Mouse (Mus musculus) left cerebral cortex, postnatal 10 days (tissue): ENCODE data around the gene Cpb2. TPM values are rescaled to one million over a fixed set of nuclear protein-coding genes. Genes with fewer than 3 reads are reported as not detected.

Source experiments
- DNase-seq, 2 experiments: peaks; one replicate each; pipeline ENCODE4 v3.0.0; 2021 to 2022; ENCODE audit warnings: low spot score in 2 of 2, mixed read lengths in 1 of 2; ENCODE audit errors: extremely low spot score in 1 of 2
- intact Hi-C: fragments of 180-260 bp; cut with DNase I; formaldehyde crosslinking; loops from one replicate; pipeline ENCODE4 v1.15.1; 2025
- total RNA-seq, 2 experiments: library from RNA; stranded (reverse); gene quantifications; 2 replicates each; pipeline ENCODE4 v1.2.3; 2021

The Cpb2 gene
- total RNA-seq, 2 experiments from 2014 or later, result not detected

DNA sequence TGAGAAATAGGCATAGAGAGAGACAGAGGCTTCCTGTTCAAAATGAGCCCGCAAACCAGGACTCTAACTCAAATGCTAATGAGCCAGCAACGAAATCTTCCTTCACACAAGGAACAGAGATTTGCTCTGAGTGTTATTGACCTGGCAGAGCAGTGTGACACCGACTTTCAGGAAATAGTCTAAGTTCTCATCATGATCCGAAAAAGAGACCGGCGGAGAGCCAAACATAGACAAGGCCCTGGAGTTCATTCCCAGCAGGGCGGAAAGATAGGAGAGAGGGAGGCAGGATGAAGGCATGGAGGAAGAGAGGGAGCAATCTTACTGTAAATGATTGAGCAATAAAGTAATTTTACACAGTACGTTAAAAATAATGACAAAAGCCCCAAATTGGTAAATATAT lies 5.0 kb upstream of the Cpb2 start:
- intact Hi-C loops, result no loop called here
- DNase-seq, result no peak

GRCm38 (mm10) chr14:75238054-75238692 lies 3.9 kb upstream of the Cpb2 start:
- no peak for DNase-seq
- intact Hi-C loops, result no loop called here

DNA sequence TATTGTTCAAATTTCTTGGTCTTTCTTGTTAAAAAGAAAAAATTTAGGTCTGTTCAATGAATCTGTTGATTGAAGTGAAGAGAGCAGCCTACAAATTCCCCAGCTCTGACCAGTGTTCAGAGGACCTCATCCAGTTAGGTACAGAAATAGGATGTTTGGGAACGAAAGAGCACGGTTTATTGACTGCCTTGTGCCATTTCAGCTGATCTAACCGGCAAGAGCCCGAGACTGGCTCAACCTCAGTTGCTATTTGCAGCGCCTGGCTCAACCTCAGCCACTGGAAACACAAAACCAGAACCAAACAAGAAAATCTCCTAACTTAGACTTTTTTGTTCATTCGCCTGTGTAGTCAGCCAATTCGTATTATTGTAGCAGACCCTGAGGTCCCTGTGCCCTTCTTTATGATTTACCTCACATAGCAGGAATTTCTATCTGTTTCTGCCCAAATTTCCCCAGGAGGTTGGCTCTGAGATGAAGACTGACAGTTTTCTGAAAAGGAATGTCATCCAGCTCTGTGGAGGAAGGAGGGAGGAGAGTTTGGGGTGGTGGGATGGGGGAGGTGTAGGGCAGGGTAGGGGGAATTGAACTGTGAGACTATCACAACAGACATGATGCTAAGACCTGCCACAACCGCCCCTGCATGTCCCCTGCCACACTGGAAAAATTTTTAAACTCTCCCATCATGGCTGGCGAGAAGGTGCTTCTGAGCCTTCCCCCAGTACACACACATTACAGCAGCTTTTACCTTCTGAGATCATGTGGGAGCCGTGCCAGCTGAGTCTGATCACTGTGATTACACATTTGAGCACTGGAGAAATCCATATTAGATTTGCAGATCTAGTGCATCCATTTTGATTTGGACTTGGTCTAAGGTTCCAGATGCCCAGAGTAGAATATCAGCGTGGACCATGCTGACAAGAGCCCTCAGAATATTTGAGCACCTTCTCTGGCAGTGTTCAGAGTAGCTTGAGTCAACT lies 4.2 kb downstream of the Cpb2 start:
- intact Hi-C loops, result no loop called here
- DNase-seq, result peak in 1 of 2 experiments; percentile 23

GRCm38 (mm10) chr14:75250432-75250831 lies 8.3 kb downstream of the Cpb2 start:
- intact Hi-C loops, result no loop called here
- DNase-seq, result no peak

DNA sequence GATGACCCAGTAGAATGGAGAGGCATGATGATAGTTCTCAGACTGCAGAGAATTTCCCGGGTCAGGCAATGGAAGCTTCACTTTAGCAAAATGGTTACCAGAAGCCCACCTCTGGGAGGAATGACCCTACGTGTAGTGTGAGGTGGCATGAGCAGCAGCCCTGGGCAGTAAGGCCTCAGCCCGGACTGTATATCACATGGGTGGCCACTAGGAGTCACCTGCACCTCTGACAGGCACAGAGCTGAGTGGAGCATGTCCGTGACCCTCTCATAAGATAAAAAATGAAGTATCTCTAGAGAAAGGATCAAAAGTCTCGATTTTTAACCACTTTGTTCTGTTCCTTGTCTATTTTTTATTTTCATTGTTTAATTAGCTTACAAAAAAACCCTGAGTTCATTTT lies 14.4 kb downstream of the Cpb2 start:
- no peak for DNase-seq
- intact Hi-C loops, result no loop called here

DNA sequence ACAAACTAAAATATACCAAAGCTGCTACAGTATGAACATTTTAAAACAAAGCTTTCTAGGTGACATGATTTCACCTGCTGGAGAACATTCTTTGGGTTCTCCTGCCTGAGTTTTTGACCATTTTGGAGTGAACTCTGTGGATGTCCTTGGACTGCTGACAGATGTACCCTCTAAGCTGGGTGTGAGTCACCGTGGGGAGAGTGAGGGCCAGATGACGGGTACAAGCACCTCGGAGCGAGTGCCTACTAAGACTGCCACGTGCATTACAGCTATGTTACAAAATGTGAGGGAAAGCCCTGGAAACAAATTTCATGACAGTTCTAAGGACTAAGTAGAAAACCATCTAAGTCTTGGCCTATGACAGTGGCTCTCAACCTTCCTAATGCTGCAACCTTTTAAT lies 27.4 kb downstream of the Cpb2 start:
- intact Hi-C loops, result no loop called here
- DNase-seq, result no peak

- peak in 1 of 2 experiments; percentile 40 for DNase-seq
- intact Hi-C loops, result no loop called here
Measured at GRCm38 (mm10) chr14:75279716-75280115, 37.6 kb downstream of the Cpb2 start.

DNA sequence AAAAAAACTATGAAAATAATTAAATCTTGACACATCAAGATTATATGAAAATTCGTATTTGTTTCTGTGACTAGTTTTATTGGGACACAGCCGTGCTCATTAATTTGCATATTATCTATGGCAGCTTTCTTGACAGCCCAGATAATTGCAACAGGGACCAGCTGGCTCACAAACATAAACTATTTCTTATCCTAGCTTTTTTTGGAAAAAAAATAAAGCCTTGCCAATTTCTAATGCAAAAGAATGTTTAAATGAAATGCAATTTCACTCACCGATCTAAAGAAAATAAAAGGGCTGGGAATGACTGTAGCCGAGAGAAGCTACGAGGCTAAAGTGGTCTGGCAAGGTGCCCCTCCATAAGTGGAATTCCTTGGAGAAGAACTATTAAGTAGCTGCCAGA lies 38.3 kb downstream of the Cpb2 start:
- intact Hi-C loops, result no loop called here
- DNase-seq, result no peak

DNA sequence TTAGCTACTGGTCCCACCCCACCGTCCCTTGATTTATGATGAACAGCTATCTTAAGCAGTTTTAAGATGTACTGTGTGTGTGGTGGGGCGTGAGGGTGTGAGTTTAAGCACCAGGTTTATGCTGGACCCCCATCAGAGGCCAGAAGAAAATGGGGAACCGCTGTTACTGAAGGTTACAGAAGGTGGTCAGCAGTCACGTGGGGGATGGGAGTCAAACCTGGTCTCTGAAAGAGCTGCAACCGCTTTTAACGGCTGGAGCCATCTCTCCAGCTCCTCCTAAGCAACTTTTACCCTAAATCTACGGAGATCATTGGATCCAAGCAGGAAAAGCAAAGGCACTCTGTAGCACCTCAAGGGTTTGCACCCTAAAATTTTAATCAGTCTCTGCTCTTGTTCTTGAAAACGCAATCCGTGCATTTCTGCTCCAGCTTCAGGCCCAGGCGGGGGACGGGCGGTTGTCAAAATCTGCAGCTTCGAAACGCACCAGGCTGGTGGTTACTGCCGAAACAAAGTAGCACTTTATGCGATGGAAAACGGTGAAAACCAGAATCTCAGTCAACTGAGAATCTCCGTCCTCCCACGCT lies 41.6 kb downstream of the Cpb2 start:
- peak; percentile 13 to 32 for DNase-seq
- intact Hi-C loops, result no loop called here

GRCm38 (mm10) chr14:75284193-75284915 lies 42.3 kb downstream of the Cpb2 start, which contains the start of gene Zc3h13:
Gene Zc3h13, plus strand, starts transcription at chr14:75284373.
- intact Hi-C loops, result no loop called here
- DNase-seq, result peak; percentile 91 to 96

DNA sequence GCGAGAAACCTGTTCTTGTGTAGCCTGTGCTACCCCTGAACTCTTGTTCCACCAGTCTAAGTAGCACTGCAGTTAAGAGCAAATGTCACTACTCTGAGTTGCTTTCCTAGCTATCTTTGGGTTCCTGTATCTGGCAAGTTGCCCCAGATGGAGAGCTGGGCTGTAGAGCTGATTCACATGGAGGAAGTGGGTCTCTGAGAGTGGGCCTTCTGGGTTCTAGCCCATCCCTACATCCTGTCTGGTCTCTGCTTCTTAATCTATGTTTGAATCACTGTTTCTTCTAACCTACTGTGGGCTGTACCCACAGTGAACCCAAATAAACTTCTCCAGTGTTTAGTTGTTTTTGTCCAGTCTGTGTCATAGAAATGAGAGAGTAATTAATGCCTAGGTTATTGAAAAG lies 59.0 kb downstream of the Cpb2 start:
- DNase-seq, result no peak
- intact Hi-C loops, result no loop called here

GRCm38 (mm10) chr14:75303807-75304206 lies 61.7 kb downstream of the Cpb2 start:
- no peak for DNase-seq
- intact Hi-C loops, result no loop called here

- intact Hi-C loops, result no loop called here
Measured at GRCm38 (mm10) chr14:75307855-75308254, 65.8 kb downstream of the Cpb2 start.

DNA sequence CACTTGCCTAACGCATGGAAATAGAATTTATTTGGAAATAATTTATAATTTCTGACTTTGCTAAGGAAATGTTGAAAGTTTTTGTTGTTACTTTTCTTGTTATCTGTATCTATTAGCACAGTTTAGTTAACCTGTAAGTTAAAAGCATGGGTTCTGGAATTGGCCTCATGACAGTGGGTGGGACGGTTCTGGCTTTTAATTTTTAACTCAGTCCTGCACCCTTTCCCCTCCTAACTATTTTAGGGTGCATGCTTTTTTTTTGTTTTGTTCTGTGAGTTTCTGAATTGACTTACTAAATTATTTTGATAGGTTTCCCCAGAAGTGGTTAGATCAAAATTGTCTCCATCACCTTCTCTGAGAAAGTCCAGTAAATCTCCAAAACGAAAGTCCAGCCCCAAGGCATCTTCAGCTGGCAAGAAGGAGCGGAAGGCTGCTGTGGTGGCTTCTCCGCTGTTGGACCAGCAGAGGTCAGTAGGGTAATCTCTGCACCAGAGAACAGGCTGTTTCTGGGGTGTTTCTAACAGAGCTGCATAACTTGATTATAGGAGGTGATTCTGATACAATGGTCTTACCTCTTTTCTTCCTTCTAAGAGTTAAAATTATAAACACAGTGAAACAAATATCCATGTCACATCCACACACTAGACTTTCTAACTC lies 67.4 kb downstream of the Cpb2 start:
- intact Hi-C loops, result no loop called here
- no peak for DNase-seq

More at GRCm38 (mm10) chr14:75307855-75308254, 65.8 kb downstream of the Cpb2 start:
- no peak for DNase-seq

DNA sequence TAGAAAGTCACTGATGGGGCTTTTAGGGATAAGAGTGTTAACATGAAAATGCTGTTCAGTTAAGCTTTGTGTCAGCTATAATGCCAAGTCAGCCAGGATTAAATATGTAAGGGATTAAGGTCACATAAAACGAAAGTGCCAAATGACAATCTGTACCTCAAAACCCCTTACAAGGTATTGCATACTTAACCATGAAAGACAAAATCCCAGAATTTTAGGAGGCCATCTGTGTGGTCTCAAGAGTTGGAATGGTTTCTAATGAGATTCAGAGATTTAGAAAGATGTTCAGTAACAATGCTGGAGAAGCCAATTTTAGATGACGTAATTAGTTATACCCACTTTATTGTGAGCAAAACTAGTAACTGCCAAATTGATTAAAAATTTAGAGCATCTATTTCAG lies 72.4 kb downstream of the Cpb2 start:
- DNase-seq, result no peak
- intact Hi-C loops, result no loop called here

GRCm38 (mm10) chr14:75318736-75319135 lies 76.6 kb downstream of the Cpb2 start:
- no peak for DNase-seq

DNA sequence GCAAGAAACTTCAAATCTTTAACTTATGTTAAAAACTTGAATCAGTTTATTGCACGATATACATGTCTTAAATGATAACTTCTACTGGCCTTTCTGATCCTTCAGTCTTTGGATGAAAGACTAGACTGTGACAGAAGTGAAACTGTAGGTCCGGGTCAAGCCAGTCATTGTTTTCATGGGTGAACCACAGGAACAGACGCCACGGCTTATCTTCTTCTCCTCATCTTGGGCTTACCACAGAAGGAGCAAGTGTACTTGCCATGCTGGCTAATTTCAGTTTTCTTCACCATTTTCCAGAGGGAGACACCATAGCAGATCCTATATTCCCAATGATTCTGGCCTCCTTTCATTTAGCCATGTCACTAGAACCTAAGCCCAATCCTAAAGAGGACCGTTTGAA lies 78.2 kb downstream of the Cpb2 start:
- intact Hi-C loops, result no loop called here
- no peak for DNase-seq

More at GRCm38 (mm10) chr14:75318736-75319135, 76.6 kb downstream of the Cpb2 start:
- intact Hi-C loops, result no loop called here

- DNase-seq, result no peak
Measured at GRCm38 (mm10) chr14:75323354-75323753, 81.3 kb downstream of the Cpb2 start.

DNA sequence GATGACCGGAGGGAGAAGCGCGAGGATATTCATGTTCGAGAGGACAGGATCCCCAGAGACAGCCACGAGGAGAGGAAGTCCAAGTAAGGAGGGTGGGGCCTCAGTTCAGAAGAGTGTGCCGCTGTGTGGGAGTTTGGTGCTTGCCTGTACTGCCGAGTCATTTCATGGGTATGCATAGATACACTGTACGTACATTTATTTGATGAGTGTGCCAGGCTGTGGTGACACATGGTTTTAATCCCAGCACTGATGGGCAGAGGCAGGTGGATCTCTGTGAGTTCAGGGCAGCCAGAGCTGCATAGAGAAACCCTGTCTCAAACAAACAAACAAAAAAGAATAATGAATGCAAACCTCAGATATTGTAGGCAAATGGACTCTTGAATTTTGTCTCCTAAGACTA lies 86.0 kb downstream of the Cpb2 start:
- intact Hi-C loops, result no loop called here

More at GRCm38 (mm10) chr14:75323354-75323753, 81.3 kb downstream of the Cpb2 start:
- intact Hi-C loops, result no loop called here

More for the DNA sequence above, 86.0 kb downstream of the Cpb2 start:
- DNase-seq, result no peak
